Mouse (Mus musculus) embryo, embryonic 11 days (tissue): ENCODE measurements around the gene Foxi3.

Source experiments
- DNase-seq: peaks from one replicate; pipeline ENCODE4 v3.0.0-alpha.2; 2015

The Foxi3 gene

GRCm38 (mm10) chr6:70996123-70996723, 39.9 kb downstream of the Foxi3 start:
- DNase-seq: no peak

DNA sequence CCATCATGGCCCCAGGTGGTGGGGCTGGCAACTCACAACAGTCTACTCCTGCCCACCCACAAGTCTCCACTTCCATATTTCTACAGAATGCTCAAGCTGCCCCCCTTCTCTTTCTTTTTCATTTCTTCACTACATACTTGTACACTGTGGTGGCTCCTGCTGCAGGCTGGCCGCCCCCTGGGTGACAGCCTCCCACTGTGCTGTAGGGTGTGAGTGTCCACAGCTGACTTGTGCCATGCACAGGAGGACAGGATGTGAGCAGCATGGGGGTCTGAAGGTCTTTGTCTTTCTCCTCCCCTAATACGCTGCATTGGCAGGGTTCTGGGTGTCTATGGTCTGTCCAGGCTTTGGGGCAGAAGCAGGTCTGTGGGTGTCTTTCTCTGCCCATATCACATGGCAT, 46.3 kb downstream of the Foxi3 start:
- no peak for DNase-seq

DNA sequence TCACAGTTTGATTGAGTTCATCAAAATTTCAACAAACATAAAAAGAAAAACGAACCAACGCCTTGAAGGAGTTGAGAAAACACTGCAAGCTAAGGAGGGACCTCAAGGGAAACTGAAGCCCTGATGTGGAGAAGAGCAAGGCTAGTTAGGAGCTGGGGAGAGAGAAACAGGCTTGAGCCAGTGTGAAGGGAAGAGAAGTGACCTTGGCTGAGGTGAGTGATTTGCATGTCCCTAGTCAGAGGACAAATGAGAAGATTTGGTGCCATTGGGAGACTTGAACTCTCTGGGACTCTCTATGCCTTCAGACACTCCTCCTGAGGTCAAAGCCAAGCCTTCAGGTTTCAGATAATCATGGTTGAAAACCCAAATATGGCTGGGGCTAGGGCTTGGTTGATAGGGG, 47.8 kb downstream of the Foxi3 start:
- no peak for DNase-seq
